30 mouse cellular contexts compared by ENCODE assay signal in the genomic region with DNA sequence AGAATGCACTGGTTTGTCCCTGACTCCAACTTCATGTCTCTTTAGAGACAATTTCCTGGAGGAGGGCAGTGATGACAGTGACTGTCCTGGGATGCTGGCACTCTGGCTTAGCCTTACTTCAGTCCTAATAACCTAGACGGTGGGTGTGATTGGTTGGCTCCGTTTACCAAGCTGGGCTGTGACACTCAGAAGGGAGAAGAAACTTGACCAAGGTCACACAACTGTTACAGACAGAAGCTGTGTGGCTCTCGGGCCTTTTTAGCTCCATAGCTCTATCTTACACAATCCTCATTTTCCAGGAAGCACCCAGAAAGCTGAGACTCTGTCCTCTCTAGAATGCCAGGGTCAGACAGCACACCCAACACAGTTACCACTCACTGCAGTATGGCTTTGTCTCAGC. TPM values are rescaled to one million over a fixed set of nuclear protein-coding genes. Genes with fewer than 3 reads are reported as not detected.
"Had no signal": no experiment of that assay in that cellular context is flagged by ENCODE, and none has a peak within 500 bp of the region (broad histone marks: within the 10 kb centered on the region; RNA-seq: fewer than 3 reads in every experiment).

No protein-coding gene starts in this region.

- H3K4me3 ChIP-seq: heart, embryonic 12.5 days; heart, embryonic 13.5 days; heart, embryonic 15.5 days; hindbrain, embryonic 10.5 days; hindbrain, embryonic 12.5 days; hindbrain, embryonic 13.5 days; hindbrain, embryonic 15.5 days; intestine, embryonic 15.5 days; kidney, embryonic 15.5 days; layer of hippocampus, adult 2 months; left cerebral cortex, adult 2 months had no signal

- DNase-seq: heart, postnatal 10 days; heart, postnatal 14 days; heart, postnatal 36 days; heart, postnatal 4 days; kidney, adult 11 months; kidney, adult 18-20 months; kidney, adult 2 months; kidney, adult 8-10 months; kidney, adult 9 months; kidney, postnatal 10 days; kidney, postnatal 14 days; kidney, postnatal 25 days; kidney, postnatal 36 days; kidney, postnatal 4 days; layer of hippocampus, adult 9-11 months; layer of hippocampus, postnatal 36 days had no signal

- H3K4me2 ChIP-seq: heart, embryonic 11.5 days; heart, embryonic 12.5 days; heart, embryonic 13.5 days; heart, embryonic 15.5 days; hindbrain, embryonic 12.5 days; hindbrain, embryonic 13.5 days; hindbrain, embryonic 14.5 days; hindbrain, embryonic 15.5 days; intestine, embryonic 15.5 days; kidney, embryonic 15.5 days had no signal

- H3K36me3 ChIP-seq: heart, embryonic 12.5 days; heart, embryonic 13.5 days; heart, embryonic 15.5 days; hindbrain, embryonic 10.5 days; hindbrain, embryonic 12.5 days; hindbrain, embryonic 13.5 days; hindbrain, embryonic 15.5 days; intestine, embryonic 15.5 days; kidney, embryonic 15.5 days had no signal

- H3K27me3 ChIP-seq: heart, embryonic 13.5 days; heart, embryonic 15.5 days; hindbrain, embryonic 12.5 days; hindbrain, embryonic 13.5 days; hindbrain, embryonic 15.5 days; intestine, embryonic 15.5 days; kidney, embryonic 15.5 days had no signal

RNA-seq across cellular contexts. Expression of a gene that starts 29.9 kb away (rescaled TPM):
- total RNA-seq: heart, postnatal 25 days; heart, postnatal 36 days had no signal
